Mouse (Mus musculus) neural tube, embryonic 11.5 days (tissue): ENCODE data around the gene Tnrc6c. TPM values are rescaled to one million over a fixed set of nuclear protein-coding genes. Genes with fewer than 3 reads are reported as not detected.

Source experiments
- ATAC-seq: fragments of 200-750 bp; cut with Nextera tagmentation; 2 replicates; pipeline ENCODE4 v1.8.0; 2017; ENCODE audit warnings: moderate number of reproducible peaks, mild to moderate bottlenecking, moderate TSS enrichment, moderate library complexity; ENCODE audit not compliant: insufficient read depth, low FRiP score, low TSS enrichment
- DNase-seq: peaks from one replicate; pipeline ENCODE4 v3.0.0-alpha.2; 2015; ENCODE audit warnings: low spot score
- H3K27ac ChIP-seq: fragments of 300-500 bp; sonication (generic); 2 replicates; pipeline ENCODE4 v1.5.1; 2014; ENCODE audit warnings: low read depth, mild to moderate bottlenecking, low read length
- H3K27me3 ChIP-seq: fragments of 300-500 bp; sonication (generic); 2 replicates; pipeline ENCODE4 v1.6.1; 2014; ENCODE audit warnings: mild to moderate bottlenecking, low read length, mixed read lengths; ENCODE audit not compliant: control insufficient read depth, insufficient read depth
- H3K36me3 ChIP-seq: fragments of 300-500 bp; sonication (generic); 2 replicates; pipeline ENCODE4 v1.6.1; 2014; ENCODE audit warnings: mild to moderate bottlenecking, low read length, moderate library complexity, mixed read lengths; ENCODE audit not compliant: control insufficient read depth, insufficient read depth
- H3K4me1 ChIP-seq: fragments of 300-500 bp; sonication (generic); 2 replicates; pipeline ENCODE4 v1.6.1; 2014; ENCODE audit warnings: low read length, mixed read lengths; ENCODE audit not compliant: control insufficient read depth, insufficient read depth
- H3K4me2 ChIP-seq: fragments of 300-500 bp; sonication (generic); 2 replicates; pipeline ENCODE4 v1.6.1; 2014; ENCODE audit warnings: low read depth, mild to moderate bottlenecking, moderate library complexity
- H3K4me3 ChIP-seq: fragments of 300-500 bp; sonication (generic); 2 replicates; pipeline ENCODE4 v1.5.1; 2014; ENCODE audit warnings: low read depth, low read length
- H3K9ac ChIP-seq: fragments of 300-500 bp; sonication (generic); 2 replicates; pipeline ENCODE4 v1.6.1; 2014; ENCODE audit warnings: mild to moderate bottlenecking, low read length
- H3K9me3 ChIP-seq: fragments of 300-500 bp; sonication (generic); 2 replicates; pipeline ENCODE4 v1.6.1; 2016; ENCODE audit warnings: low read length; ENCODE audit not compliant: control insufficient read depth
- WGBS: fragments of 180-500 bp; shearing (Covaris S2); extraction: QIAGEN DNeasy Blood & Tissue Kit; methylation state at CpG from one replicate; pipeline ENCODE4 v1.1.7; 2014; 5-methylcytosine and 5-hydroxymethylcytosine counted together
- polyA plus RNA-seq: library from polyadenylated mRNA; unstranded; fragments of >200 nt; fragmentation: Nextera tagmentation; extraction: Ambion mirVana; gene quantifications from 2 replicates; pipeline ENCODE4 v1.2.1, GENCODE M21; 2014

The Tnrc6c gene
- polyA plus RNA-seq, 1 experiment from 2014 or later, result 18.2 TPM

GRCm38 (mm10) chr11:117686021-117686420, 31.9 kb downstream of the Tnrc6c start:
- H3K36me3 ChIP-seq, result no peaks in the 10 kb centered on the region
- H3K4me1 ChIP-seq, result peaks cover 12% of the 10 kb centered on the region; the same call in 1 of the 2 replicates
- no peak overlapping the region for H3K4me3 ChIP-seq
- no peak overlapping the region for H3K4me2 ChIP-seq
- no peak overlapping the region for H3K9ac ChIP-seq
- WGBS, result 60% methylated on average over 8 of the region's 8 CpGs
- ATAC-seq, result no peak
- H3K27ac ChIP-seq, result no peak overlapping the region
- no peaks in the 10 kb centered on the region for H3K27me3 ChIP-seq
- H3K9me3 ChIP-seq, result no peaks in the 10 kb centered on the region
- DNase-seq, result no peak

- no peak overlapping the region for H3K27ac ChIP-seq
- no peak for DNase-seq
- H3K9me3 ChIP-seq, result no peaks in the 10 kb centered on the region
- H3K36me3 ChIP-seq, result no peaks in the 10 kb centered on the region
- ATAC-seq, result no peak
- peaks cover 13% of the 10 kb centered on the region for H3K4me1 ChIP-seq
- H3K4me3 ChIP-seq, result no peak overlapping the region
- no peak overlapping the region for H3K4me2 ChIP-seq
- 81% methylated on average over 2 of the region's 2 CpGs for WGBS
- H3K27me3 ChIP-seq, result no peaks in the 10 kb centered on the region
- no peak overlapping the region for H3K9ac ChIP-seq
Observed at GRCm38 (mm10) chr11:117688603-117689002, 34.5 kb downstream of the Tnrc6c start.

GRCm38 (mm10) chr11:117691311-117691710, 37.2 kb downstream of the Tnrc6c start:
- Histone ChIP-seq H3K9ac (no peak overlapping the region), H3K9me3 (no peaks in the 10 kb centered on the region), H3K27me3 (no peaks in the 10 kb centered on the region), H3K4me2 (no peak overlapping the region), H3K4me3 (no peak overlapping the region), H3K27ac (no peak overlapping the region), H3K36me3 (no peaks in the 10 kb centered on the region), H3K4me1 (peaks cover 7% of the 10 kb centered on the region; the same call in 1 of the 2 replicates)
- no peak for DNase-seq
- ATAC-seq, result no peak

GRCm38 (mm10) chr11:117694050-117694449, 40.0 kb downstream of the Tnrc6c start:
- H3K36me3 ChIP-seq, result no peaks in the 10 kb centered on the region
- H3K4me1 ChIP-seq, result peaks cover 5% of the 10 kb centered on the region; the same call in 1 of the 2 replicates
- DNase-seq (no peak), ATAC-seq (no peak)
- no peaks in the 10 kb centered on the region for H3K27me3 ChIP-seq
- H3K27ac ChIP-seq, result no peak overlapping the region
- no peak overlapping the region for H3K4me3 ChIP-seq
- no peak overlapping the region for H3K9ac ChIP-seq
- WGBS, result 78% methylated on average over 5 of the region's 5 CpGs
- no peak overlapping the region for H3K4me2 ChIP-seq
- no peaks in the 10 kb centered on the region for H3K9me3 ChIP-seq

GRCm38 (mm10) chr11:117696585-117696984, 42.5 kb downstream of the Tnrc6c start:
- DNase-seq, result no peak
- 46% methylated on average over 6 of the region's 6 CpGs for WGBS
- H3K9ac ChIP-seq, result no peak overlapping the region
- no peaks in the 10 kb centered on the region for H3K36me3 ChIP-seq
- no peak for ATAC-seq
- H3K4me1 ChIP-seq, result peaks cover 5% of the 10 kb centered on the region; the same call in 1 of the 2 replicates
- H3K4me2 ChIP-seq, result no peak overlapping the region
- no peak overlapping the region for H3K4me3 ChIP-seq
- H3K27ac ChIP-seq, result no peak overlapping the region
- H3K9me3 ChIP-seq, result no peaks in the 10 kb centered on the region
- no peaks in the 10 kb centered on the region for H3K27me3 ChIP-seq

- no peak overlapping the region for H3K9ac ChIP-seq
- WGBS, result 90% methylated on average over 4 of the region's 4 CpGs
Observed at GRCm38 (mm10) chr11:117700871-117701270, 46.8 kb downstream of the Tnrc6c start.

GRCm38 (mm10) chr11:117706267-117706666, 52.2 kb downstream of the Tnrc6c start:
- H3K4me2 ChIP-seq, result no peak overlapping the region
- 97% methylated on average over 2 of the region's 2 CpGs for WGBS
- H3K9ac ChIP-seq, result no peak overlapping the region
- H3K27ac ChIP-seq, result no peak overlapping the region
- no peaks in the 10 kb centered on the region for H3K27me3 ChIP-seq
- H3K36me3 ChIP-seq, result peaks cover 4% of the 10 kb centered on the region; the same call in 1 of the 2 replicates
- no peaks in the 10 kb centered on the region for H3K4me1 ChIP-seq
- DNase-seq (no peak), ATAC-seq (no peak)
- no peak overlapping the region for H3K4me3 ChIP-seq
- H3K9me3 ChIP-seq, result no peaks in the 10 kb centered on the region

More at GRCm38 (mm10) chr11:117700871-117701270, 46.8 kb downstream of the Tnrc6c start:
- ATAC-seq (no peak), DNase-seq (no peak)
- Histone ChIP-seq H3K4me2 (no peak overlapping the region), H3K4me1 (0 out of 2 replicates have a peak, but pooled peaks cover 3% of the 10 kb centered on the region), H3K36me3 (peaks cover 4% of the 10 kb centered on the region; the same call in 1 of the 2 replicates), H3K27ac (no peak overlapping the region), H3K9me3 (no peaks in the 10 kb centered on the region), H3K27me3 (no peaks in the 10 kb centered on the region), H3K4me3 (no peak overlapping the region)

- no peaks in the 10 kb centered on the region for H3K9me3 ChIP-seq
- ATAC-seq (no peak), DNase-seq (no peak)
- H3K27ac ChIP-seq, result no peak overlapping the region
- no peaks in the 10 kb centered on the region for H3K4me1 ChIP-seq
- WGBS, result 83% methylated on average over 2 of the region's 2 CpGs
- peaks cover 4% of the 10 kb centered on the region; the same call in 1 of the 2 replicates for H3K36me3 ChIP-seq
- no peaks in the 10 kb centered on the region for H3K27me3 ChIP-seq
- H3K4me3 ChIP-seq, result no peak overlapping the region
- H3K9ac ChIP-seq, result no peak overlapping the region
- H3K4me2 ChIP-seq, result no peak overlapping the region
Observed at GRCm38 (mm10) chr11:117707238-117707637, 53.1 kb downstream of the Tnrc6c start.

GRCm38 (mm10) chr11:117709308-117709707, 55.2 kb downstream of the Tnrc6c start:
- Histone ChIP-seq H3K4me3 (no peak overlapping the region), H3K9me3 (no peaks in the 10 kb centered on the region), H3K4me1 (no peaks in the 10 kb centered on the region), H3K27ac (no peak overlapping the region), H3K27me3 (no peaks in the 10 kb centered on the region), H3K36me3 (no peaks in the 10 kb centered on the region), H3K4me2 (no peak overlapping the region), H3K9ac (no peak overlapping the region)
- ATAC-seq (no peak), DNase-seq (peak; percentile 46)
- 59% methylated on average over 4 of the region's 4 CpGs for WGBS
